Mouse (Mus musculus) liver, postnatal 0 days (tissue): ENCODE measurements at regions not wholly inside any gene's neighbourhood (a gene's known extent, or its start where the extent isn't known, plus 50 kb on each side); places are given as distances from the start of the nearest gene placed in this dataset.

Source experiments
- CTCF ChIP-seq: sonication (generic); IDR thresholded peaks from 2 replicates; pipeline ENCODE4 v1.5.1; 2016; ENCODE audit warnings: antibody characterized with exemption, low read depth
- EP300 ChIP-seq: IDR thresholded peaks from 2 replicates; pipeline ENCODE4 v1.6.1; 2016; ENCODE audit warnings: antibody characterized with exemption, low read depth, mild to moderate bottlenecking

GRCm38 (mm10) chr13:3729926-3730698, 74.0 kb downstream of the Calml3 start:
- TF ChIP-seq CTCF (no peak), EP300 (no peak)
